Mouse (Mus musculus) liver, embryonic 16.5 days (tissue): Measurements from ENCODE around the gene Rusc2. TPM values are rescaled to one million over a fixed set of nuclear protein-coding genes. Genes with fewer than 3 reads are reported as not detected.

ENCODE experiments used
- ATAC-seq: fragments of 200-750 bp; cut with Nextera tagmentation; 2 replicates; pipeline ENCODE4 v1.8.0; 2017; ENCODE audit warnings: low read depth, mild to moderate bottlenecking, moderate number of reproducible peaks, moderate library complexity
- H3K27ac ChIP-seq: fragments of 300-500 bp; sonication (generic); 2 replicates; pipeline ENCODE4 v1.5.1; 2014; ENCODE audit warnings: mild to moderate bottlenecking, low read length
- H3K27me3 ChIP-seq: fragments of 300-500 bp; sonication (generic); 2 replicates; pipeline ENCODE4 v1.6.1; 2014; ENCODE audit warnings: low read depth, low read length, mixed read lengths; ENCODE audit not compliant: control insufficient read depth, insufficient read depth
- H3K36me3 ChIP-seq: fragments of 300-500 bp; sonication (generic); 2 replicates; pipeline ENCODE4 v1.6.1; 2014; ENCODE audit warnings: mild to moderate bottlenecking; ENCODE audit not compliant: control insufficient read depth, insufficient read depth
- H3K4me1 ChIP-seq: fragments of 300-500 bp; sonication (generic); 2 replicates; pipeline ENCODE4 v1.6.1; 2014; ENCODE audit warnings: low read depth, low read length, mixed read lengths; ENCODE audit not compliant: control insufficient read depth
- H3K4me2 ChIP-seq: fragments of 300-500 bp; sonication (generic); 2 replicates; pipeline ENCODE4 v1.6.1; 2014; ENCODE audit warnings: low read depth, low read length, mixed read lengths
- H3K4me3 ChIP-seq: fragments of 300-500 bp; sonication (generic); 2 replicates; pipeline ENCODE4 v1.5.1; 2014; ENCODE audit warnings: low read depth, mild to moderate bottlenecking, low read length
- H3K9ac ChIP-seq: fragments of 300-500 bp; sonication (generic); 2 replicates; pipeline ENCODE4 v1.6.1; 2014; ENCODE audit warnings: low read depth, low read length
- H3K9me3 ChIP-seq: fragments of 300-500 bp; sonication (generic); replicated peaks from 2 replicates; pipeline ENCODE4 v1.6.1; 2016; ENCODE audit warnings: low read length; ENCODE audit not compliant: control insufficient read depth
- whole genome bisulfite sequencing: fragments of 180-500 bp; shearing (Covaris S2); extraction: QIAGEN DNeasy Blood & Tissue Kit; methylation state at CpG from one replicate; pipeline ENCODE4 v1.1.7; 2014; ENCODE audit not compliant: insufficient replicate concordance; 5-methylcytosine and 5-hydroxymethylcytosine counted together
- polyA plus RNA-seq: library from polyadenylated mRNA; unstranded; fragments of >200 nt; fragmentation: Nextera tagmentation; extraction: Ambion mirVana; gene quantifications from 2 replicates; pipeline ENCODE4 v1.2.1, GENCODE M21; 2015

Rusc2 gene
- polyA plus RNA-seq, 1 experiment from 2014 or later = 2.9 TPM

GRCm38 (mm10) chr4:43350038-43350560, 31.7 kb upstream of the Rusc2 start:
- Histone ChIP-seq H3K4me2 (no peak overlapping the region), H3K4me3 (no peak overlapping the region), H3K4me1 (no peaks in the 10 kb centered on the region), H3K36me3 (no peaks in the 10 kb centered on the region), H3K9me3 (no peaks in the 10 kb centered on the region), H3K27me3 (no peaks in the 10 kb centered on the region), H3K27ac (no peak overlapping the region), H3K9ac (no peak overlapping the region)
- ATAC-seq = no peak
- 28% methylated on average over 6 of the region's 6 CpGs for WGBS

- no peak overlapping the region for H3K4me3 ChIP-seq
- no peaks in the 10 kb centered on the region for H3K9me3 ChIP-seq
- H3K27ac ChIP-seq = no peak overlapping the region
- H3K4me2 ChIP-seq = no peak overlapping the region
- no peak overlapping the region for H3K9ac ChIP-seq
- H3K4me1 ChIP-seq = no peaks in the 10 kb centered on the region
- no peak for ATAC-seq
- H3K27me3 ChIP-seq = no peaks in the 10 kb centered on the region
- no peaks in the 10 kb centered on the region for H3K36me3 ChIP-seq
- WGBS = 61% methylated on average over 6 of the region's 6 CpGs
Observed at GRCm38 (mm10) chr4:43353662-43354061, 28.1 kb upstream of the Rusc2 start.

DNA sequence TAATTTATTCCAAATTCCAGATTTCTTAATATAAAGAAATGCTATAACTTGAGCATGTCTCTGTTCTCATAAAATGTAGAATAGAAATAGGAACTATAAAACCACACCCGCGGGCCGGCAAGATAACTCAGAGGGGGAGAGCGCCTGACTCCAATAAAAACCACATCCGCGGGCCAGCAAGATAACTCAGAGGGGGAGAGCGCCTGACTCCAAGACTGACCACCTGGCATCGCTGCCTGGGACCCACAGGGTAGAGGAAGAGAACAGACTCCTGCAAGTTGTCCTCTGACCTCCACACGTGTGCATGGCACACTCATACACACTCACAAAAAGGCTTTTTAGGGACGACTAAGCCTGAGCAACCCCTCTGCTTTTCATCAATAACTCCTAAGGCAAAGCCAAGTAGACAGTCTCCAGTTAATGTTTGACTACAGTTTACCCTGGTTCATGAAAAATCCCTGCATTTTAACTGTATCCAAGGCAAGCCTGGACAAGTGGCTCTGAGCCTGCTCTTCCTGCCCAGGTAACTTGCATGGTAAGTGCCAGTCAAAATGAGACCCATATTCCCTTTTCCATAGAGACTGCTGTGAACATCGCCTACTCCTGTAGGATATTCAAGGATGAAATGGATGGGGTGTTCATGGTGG, 16.7 kb upstream of the Rusc2 start:
- Histone ChIP-seq H3K27ac (no peak overlapping the region), H3K4me1 (no peaks in the 10 kb centered on the region; the same call in none of the 2 replicates), H3K36me3 (no peaks in the 10 kb centered on the region), H3K4me3 (no peak overlapping the region), H3K4me2 (no peak overlapping the region), H3K27me3 (no peaks in the 10 kb centered on the region), H3K9me3 (no peaks in the 10 kb centered on the region), H3K9ac (no peak overlapping the region)
- WGBS = 33% methylated on average over 11 of the region's 11 CpGs
- no peak for ATAC-seq

DNA sequence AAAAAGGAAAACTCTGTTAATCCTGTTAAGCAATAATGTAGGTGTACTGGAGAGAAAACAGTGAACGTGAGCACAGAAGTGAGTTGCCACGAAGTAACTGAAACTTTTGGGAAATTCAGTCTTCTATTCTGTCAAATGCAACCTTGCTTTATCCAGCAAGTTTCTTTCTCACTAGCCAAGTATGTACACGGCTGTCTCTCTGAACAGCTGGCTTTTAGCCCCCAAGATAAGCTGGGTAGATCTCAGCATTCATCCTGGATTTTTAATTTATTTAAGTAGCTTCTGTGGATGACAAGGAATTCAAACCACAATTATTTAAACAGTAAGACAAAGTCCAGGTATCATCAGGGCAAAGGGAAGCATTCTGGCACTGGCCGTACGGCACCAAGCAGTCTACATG, 14.5 kb upstream of the Rusc2 start:
- ATAC-seq = no peak
- Histone ChIP-seq H3K27ac (no peak overlapping the region), H3K36me3 (no peaks in the 10 kb centered on the region), H3K4me1 (no peaks in the 10 kb centered on the region; the same call in none of the 2 replicates), H3K4me3 (no peak overlapping the region), H3K4me2 (no peak overlapping the region), H3K9ac (no peak overlapping the region), H3K27me3 (0 out of 2 replicates have a peak, but pooled peaks cover 2% of the 10 kb centered on the region), H3K9me3 (no peaks in the 10 kb centered on the region)
- WGBS = 63% methylated on average over 5 of the region's 5 CpGs

GRCm38 (mm10) chr4:43367787-43368186, 14.0 kb upstream of the Rusc2 start:
- 0 out of 2 replicates have a peak, but pooled peaks cover 2% of the 10 kb centered on the region for H3K27me3 ChIP-seq
- 51% methylated on average over 9 of the region's 9 CpGs for WGBS
- H3K4me1 ChIP-seq = no peaks in the 10 kb centered on the region; the same call in none of the 2 replicates
- H3K4me2 ChIP-seq = no peak overlapping the region
- H3K9ac ChIP-seq = no peak overlapping the region
- no peaks in the 10 kb centered on the region for H3K36me3 ChIP-seq
- no peak overlapping the region for H3K4me3 ChIP-seq
- ATAC-seq = no peak
- H3K9me3 ChIP-seq = no peaks in the 10 kb centered on the region
- no peak overlapping the region for H3K27ac ChIP-seq

GRCm38 (mm10) chr4:43371406-43371805, 10.4 kb upstream of the Rusc2 start:
- 57% methylated on average over 9 of the region's 11 CpGs for WGBS

DNA sequence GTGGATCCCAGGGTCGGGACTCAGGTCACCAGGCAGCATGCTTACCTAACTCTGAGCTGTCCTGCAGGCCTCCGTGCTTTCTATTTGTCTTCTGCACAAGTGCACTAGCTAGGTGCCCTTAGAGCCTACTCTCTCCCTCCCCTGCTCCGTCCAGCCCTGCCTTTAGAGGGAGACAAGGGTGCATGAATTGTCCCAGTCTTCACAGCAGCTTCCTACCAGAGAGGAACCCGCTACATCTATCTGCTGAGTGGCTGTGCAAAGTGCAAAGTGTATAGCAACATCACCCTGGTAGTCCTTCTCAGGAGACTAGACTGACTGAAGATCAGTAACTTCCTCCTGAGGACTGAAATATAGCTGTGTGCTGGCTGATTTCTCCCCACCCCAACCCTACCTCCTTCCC, 9.6 kb upstream of the Rusc2 start:
- 0 out of 2 replicates have a peak, but pooled peaks cover 2% of the 10 kb centered on the region for H3K27me3 ChIP-seq
- H3K36me3 ChIP-seq = no peaks in the 10 kb centered on the region
- ATAC-seq = peak; percentile 54; the same call in 1 of the 2 replicates
- H3K9ac ChIP-seq = no peak overlapping the region
- no peak overlapping the region for H3K4me2 ChIP-seq
- H3K4me1 ChIP-seq = no peaks in the 10 kb centered on the region
- H3K9me3 ChIP-seq = no peaks in the 10 kb centered on the region
- no peak overlapping the region for H3K27ac ChIP-seq
- WGBS = 50% methylated on average over 4 of the region's 4 CpGs
- H3K4me3 ChIP-seq = no peak overlapping the region

More at GRCm38 (mm10) chr4:43371406-43371805, 10.4 kb upstream of the Rusc2 start:
- no peak overlapping the region for H3K4me3 ChIP-seq
- H3K9me3 ChIP-seq = no peaks in the 10 kb centered on the region
- no peak overlapping the region for H3K27ac ChIP-seq
- no peak overlapping the region for H3K4me2 ChIP-seq
- no peak overlapping the region for H3K9ac ChIP-seq
- no peaks in the 10 kb centered on the region for H3K36me3 ChIP-seq
- ATAC-seq = no peak
- H3K4me1 ChIP-seq = no peaks in the 10 kb centered on the region
- H3K27me3 ChIP-seq = 0 out of 2 replicates have a peak, but pooled peaks cover 2% of the 10 kb centered on the region

GRCm38 (mm10) chr4:43374266-43374665, 7.5 kb upstream of the Rusc2 start:
- H3K9ac ChIP-seq = no peak overlapping the region
- ATAC-seq = no peak
- H3K4me3 ChIP-seq = no peak overlapping the region
- H3K27ac ChIP-seq = no peak overlapping the region
- WGBS = 44% methylated on average over 4 of the region's 4 CpGs
- no peak overlapping the region for H3K4me2 ChIP-seq
- no peaks in the 10 kb centered on the region for H3K36me3 ChIP-seq
- no peaks in the 10 kb centered on the region for H3K4me1 ChIP-seq
- 0 out of 2 replicates have a peak, but pooled peaks cover 2% of the 10 kb centered on the region for H3K27me3 ChIP-seq
- no peaks in the 10 kb centered on the region for H3K9me3 ChIP-seq

- Histone ChIP-seq H3K9ac (no peak overlapping the region), H3K9me3 (no peaks in the 10 kb centered on the region), H3K36me3 (no peaks in the 10 kb centered on the region), H3K4me3 (no peak overlapping the region), H3K27me3 (peaks cover 12% of the 10 kb centered on the region), H3K27ac (no peak overlapping the region), H3K4me1 (no peaks in the 10 kb centered on the region; the same call in 1 of the 2 replicates), H3K4me2 (no peak overlapping the region)
- ATAC-seq = no peak
- 59% methylated on average over 6 of the region's 6 CpGs for WGBS
Observed at GRCm38 (mm10) chr4:43379601-43380000, 2.2 kb upstream of the Rusc2 start.
